Mouse (Mus musculus) heart, adult 18-20 months (tissue): ENCODE data around the gene Hbq1b. TPM values are rescaled to one million over a fixed set of nuclear protein-coding genes. Genes with fewer than 3 reads are reported as not detected.
A peak's percentile ranks its signal among the peaks of the same experiment; 100 is the strongest.

Experiments
- DNase-seq, 2 experiments: peaks; one replicate each; pipeline ENCODE4 v3.0.0; 2021 to 2022; ENCODE audit warnings: mixed read lengths in 1 of 2
- long read RNA-seq, 2 experiments: library from polyadenylated mRNA; stranded (forward); transcript quantifications; one replicate each; pipeline ENCODE4 v2.0.0; 2021
- total RNA-seq, 2 experiments: library from RNA; stranded (reverse); gene quantifications; 2 replicates each; pipeline ENCODE4 v1.2.3; 2021

The Hbq1b gene
- 1 to 10 TPM in 1 of 2 experiments, not detected in 1; 1.4 TPM for total RNA-seq
- long read RNA-seq, experiment 1 = 0 reads
- long read RNA-seq, experiment 2, partial matches to known transcripts = 0 of 1 reads
- long read RNA-seq, experiment 2, other reads (novel, unspliced or antisense) = 0 of 1 reads

GRCm38 (mm10) chr11:32286695-32287492 lies at the start of gene Hbq1b:
Hbq1b (plus strand) TSS chr11:32286965.
- peak; percentile 63 to 86 for DNase-seq

DNA sequence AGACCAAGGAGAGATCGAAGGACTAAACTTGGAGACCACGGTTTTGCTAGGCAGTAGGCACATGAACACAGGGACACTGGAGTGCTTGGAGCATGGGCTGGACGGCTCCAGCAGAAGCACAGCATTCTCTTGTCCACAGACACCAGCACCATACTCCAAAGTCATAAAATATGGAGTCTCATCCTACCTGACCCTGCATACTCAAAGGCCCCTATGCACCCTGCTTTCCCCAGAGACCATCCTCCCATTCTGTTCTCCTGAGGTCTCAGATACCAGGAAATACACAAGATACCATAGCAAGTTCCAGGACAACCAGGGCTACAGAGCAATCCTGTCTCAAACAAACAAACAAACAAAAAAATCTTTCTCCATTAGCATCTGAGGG lies 49.4 kb upstream of the Hbq1b start:
- no peak for DNase-seq

DNA sequence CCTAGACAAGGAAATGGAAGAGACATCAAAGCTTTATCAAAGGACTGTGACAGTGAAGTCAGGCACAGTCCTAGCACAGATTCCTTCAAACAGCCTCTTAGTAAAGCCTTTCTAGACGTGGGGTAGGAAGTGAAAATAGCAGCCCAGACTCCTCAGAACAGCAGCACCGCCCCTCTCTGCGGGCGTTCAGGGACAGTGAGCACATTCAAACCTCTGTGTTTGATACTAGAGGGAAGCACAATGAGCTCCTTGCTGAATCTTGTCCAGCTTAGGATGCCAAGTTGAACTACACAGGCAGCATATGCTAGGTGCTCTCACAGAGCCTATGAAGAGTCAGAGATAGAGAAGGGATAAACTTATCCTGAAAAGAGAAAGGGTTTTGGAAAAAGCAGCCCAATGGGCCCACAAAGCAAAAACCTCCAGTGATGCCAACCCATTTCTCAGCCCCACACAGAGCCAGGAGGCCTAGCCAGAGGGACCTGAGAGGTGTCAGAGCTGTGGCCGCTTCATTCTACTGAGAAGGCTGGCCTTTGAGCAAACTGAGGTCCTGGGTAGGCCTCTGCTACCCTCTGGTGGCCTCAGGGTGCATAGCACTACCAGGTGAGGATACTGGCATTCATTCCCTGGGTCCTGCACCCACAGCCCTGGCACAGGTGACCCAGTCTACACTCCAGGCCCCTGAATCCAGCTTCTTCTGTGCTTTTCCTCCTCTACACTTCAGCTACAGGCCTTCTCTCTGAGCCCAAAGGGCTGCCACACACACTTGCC lies 48.5 kb upstream of the Hbq1b start:
- peak; percentile 69 to 87 for DNase-seq

DNA sequence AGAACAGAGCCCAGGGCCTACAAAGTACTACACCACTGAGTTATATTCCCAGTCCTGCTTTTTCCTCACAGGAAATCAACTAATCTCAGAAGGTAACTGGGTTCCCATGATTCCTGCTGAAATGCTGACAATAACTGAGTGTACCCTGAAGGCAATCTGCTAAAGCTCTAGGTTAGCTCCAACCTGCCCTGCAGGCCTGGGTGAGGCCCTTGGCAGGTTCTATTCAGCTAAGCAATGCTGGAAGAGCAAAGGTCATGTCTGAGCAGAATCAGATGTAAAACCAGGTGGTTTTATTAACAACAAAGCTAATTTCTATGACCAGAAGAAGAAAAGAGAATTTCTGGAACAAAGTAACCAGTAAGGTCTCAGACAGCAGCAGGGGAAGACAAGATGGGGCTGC lies 45.4 kb upstream of the Hbq1b start:
- DNase-seq = no peak

DNA sequence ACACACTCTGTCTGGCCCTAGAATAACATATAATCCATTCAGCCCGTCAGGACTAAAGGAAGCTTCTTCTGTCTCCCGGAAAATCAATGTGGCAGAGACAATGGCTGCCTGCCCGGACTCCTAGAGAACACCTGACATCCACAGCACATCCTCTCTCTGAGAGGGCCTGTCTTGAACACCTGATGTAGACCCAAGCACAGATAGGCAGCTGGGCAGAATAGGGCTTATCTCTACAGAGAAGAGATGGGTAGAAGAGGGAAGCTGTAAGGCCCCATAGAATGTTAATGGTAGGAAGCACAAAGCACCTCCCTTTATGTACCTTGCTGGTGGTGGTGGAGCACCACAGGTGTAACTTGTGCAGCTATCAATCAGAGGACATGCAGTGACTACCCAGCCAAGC lies 44.6 kb upstream of the Hbq1b start:
- no peak for DNase-seq

GRCm38 (mm10) chr11:32243205-32243955 lies 43.4 kb upstream of the Hbq1b start:
- DNase-seq = peak; percentile 19 to 48

GRCm38 (mm10) chr11:32244064-32244463 lies 42.7 kb upstream of the Hbq1b start:
- peak; percentile 56 for DNase-seq

GRCm38 (mm10) chr11:32244617-32245016 lies 42.1 kb upstream of the Hbq1b start:
- no peak for DNase-seq

- no peak for DNase-seq
Measured at GRCm38 (mm10) chr11:32245614-32246013, 41.2 kb upstream of the Hbq1b start.

DNA sequence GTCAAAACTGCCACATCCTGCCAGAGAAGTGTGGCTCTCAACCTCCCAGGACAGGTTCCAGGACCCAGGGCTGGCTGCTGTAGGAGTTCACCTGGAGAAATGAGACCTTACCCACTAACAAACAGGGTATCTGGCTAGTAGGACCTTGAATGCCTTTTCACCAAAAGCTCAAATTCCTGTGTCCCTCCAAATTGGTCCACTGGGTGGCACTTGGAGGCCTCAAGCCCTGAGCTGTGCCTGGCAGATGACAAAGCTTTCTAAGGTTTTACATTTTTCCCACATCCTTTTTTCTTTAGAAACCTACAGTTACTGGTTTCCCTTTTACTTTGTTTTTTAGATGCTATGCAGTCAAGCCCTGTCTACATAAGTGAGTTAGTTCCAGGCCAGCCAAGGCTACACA lies 39.7 kb upstream of the Hbq1b start:
- no peak for DNase-seq

GRCm38 (mm10) chr11:32248350-32248749 lies 38.4 kb upstream of the Hbq1b start:
- no peak for DNase-seq

DNA sequence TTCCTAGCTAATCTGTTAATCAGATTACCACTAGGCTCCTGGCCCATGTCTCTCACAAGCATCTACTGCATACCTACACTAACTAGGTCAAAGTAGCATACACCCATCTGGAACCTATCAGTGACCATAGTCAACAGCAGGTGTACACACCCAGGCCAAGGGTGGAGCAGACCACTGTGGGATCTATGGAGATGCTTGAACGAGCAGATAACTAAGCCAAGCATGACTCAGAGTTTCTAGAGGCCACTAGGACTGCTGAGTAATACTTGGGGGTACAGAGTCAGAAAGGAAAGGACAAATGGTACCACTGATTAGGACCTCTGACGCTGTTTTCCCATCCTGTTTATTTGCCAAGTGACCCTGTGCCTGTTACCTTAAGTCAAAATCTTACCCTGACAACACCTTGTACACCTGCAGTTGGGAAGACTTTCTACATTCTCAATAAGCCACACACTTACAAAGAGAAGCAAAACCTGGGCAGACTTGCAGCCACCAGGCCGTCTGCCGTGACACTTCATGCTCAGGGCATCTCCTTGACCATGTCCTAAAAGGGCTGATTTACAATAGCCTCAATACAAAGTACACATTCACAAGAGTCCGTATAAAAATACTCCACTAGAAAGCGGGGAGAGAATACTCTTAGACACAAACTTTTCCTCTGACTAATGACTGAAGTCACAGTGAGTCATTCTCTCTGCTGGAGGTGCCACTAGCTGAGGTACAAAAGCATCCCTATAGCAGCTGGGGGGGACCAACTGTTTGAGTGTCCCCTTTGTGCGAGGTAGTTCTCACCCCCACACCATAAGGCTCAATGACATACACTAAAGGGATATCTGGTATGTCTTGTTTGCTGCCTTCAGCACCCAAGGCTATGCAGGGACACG lies 35.6 kb upstream of the Hbq1b start:
- DNase-seq = no peak

DNA sequence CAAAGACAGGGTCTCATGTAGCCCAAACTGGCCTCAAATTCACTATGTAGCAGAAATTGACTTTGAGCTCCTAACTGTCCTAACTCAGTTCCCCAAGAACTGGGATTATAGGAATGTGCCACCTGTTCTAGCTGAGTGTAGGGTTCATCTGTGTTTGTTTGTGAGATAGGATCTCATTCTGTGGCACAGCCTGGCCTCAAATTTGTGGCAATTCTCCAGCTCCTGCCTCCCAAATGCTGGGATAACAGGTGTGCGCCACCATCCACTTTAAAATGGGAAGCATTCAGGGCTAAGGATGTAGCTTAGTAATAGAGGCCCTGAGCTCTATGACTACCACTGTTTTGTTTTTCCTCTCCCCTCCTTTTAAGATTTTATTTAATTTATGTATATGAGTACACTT lies 33.6 kb upstream of the Hbq1b start:
- DNase-seq = no peak

DNA sequence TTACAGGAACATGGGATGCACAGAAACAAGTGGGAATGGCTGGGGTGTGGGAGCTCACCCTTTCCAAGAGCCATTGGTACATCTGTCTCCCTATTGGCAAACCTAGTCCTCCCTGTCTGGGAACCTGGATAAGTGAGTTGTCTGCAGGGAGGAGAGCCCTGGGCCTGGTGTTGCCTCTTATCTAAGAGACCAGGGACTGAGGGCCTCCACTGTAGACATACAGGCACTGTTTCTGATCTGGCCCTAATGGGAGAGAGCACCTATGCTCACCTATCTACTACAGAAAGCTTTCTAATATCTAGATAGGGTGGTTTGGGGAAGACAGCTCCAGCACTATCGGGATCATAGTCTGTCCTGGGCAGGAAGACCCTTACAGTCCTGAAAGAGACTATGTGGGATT lies 30.6 kb upstream of the Hbq1b start:
- DNase-seq = no peak

DNA sequence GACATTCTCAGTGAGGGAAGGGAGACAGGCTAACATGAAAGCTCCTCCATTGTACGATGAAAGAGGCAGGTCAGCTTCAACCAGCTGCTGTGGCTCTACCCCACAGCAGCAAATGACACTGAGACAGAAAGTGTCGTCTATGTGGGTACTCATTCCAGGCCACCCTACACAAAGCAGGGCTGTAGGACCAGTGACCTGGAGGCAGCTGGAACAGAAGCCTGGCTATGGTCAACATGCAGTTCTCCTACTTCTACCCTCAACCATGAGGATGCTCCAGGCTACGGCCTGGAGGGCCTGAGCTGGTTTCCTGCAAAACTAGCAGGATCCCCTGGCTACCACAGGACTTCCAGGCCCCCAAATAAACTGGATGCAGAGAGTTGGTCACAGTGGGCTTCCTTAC lies 30.2 kb upstream of the Hbq1b start:
- no peak for DNase-seq

GRCm38 (mm10) chr11:32262674-32263415 lies 23.9 kb upstream of the Hbq1b start:
- DNase-seq = no peak

DNA sequence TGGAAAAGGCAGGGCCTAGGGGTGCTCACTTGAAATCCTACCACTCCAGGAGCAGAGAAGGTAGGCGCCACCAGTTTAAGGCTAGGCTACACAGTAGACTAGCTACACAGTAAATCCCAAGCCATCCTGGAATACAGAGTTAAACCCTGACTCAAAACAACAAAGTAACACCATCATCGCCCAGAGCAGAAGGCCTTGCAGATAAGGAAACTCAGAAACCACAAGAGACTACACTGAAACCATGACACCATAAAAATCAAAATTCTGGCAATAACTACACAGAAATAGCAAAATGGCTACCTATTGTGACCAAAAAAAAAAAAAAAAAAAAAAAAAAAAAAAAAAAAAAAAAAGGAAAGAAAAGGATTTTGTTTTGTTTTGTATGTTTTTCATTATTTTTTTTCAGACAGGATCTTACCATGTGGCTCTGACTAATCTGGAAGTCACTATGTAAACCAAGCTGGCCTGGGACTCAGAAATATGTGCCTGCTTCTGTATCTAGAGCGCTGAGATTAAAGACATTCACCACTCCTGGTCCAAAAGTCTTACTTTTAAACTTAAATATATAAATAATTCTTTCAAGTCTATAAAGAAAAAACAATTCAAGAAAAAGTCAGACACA lies 21.5 kb upstream of the Hbq1b start:
- no peak for DNase-seq

DNA sequence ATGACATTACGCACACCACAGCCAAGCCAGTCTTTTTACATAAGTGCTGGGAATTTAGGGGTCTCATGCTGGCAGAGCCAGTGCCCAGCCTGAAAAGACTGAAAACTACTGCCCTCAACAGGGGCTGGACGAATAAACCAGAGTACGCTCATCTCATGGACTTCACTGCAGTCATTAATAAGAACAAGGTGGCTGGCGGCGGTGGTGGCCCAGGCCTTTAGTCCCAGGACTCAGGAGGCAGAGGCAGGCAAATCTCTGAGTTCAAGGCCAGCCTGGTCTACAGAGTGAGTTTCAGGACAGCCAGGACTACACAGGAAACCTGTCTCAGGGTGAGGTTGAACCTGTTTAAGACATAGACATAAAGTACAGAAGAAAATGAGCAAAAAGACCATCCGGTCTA lies 20.6 kb upstream of the Hbq1b start:
- no peak for DNase-seq

- no peak for DNase-seq
Measured at GRCm38 (mm10) chr11:32266776-32267175, 20.0 kb upstream of the Hbq1b start.

- DNase-seq = peak; percentile 96 to 97
Measured at GRCm38 (mm10) chr11:32267188-32267884, 19.4 kb upstream of the Hbq1b start, which contains the start of gene Nprl3. Nprl3 (minus strand) TSS chr11:32267707.
